Mouse (Mus musculus) ovary, postnatal 14 days (tissue): ENCODE data around the gene Icos.

ENCODE experiments used
- DNase-seq: peaks from one replicate; pipeline ENCODE4 v3.0.0; 2022; ENCODE audit warnings: low spot score

The Icos gene

GRCm38 (mm10) chr1:60977641-60978040 lies at the start of gene Icos:
Icos (plus strand) TSS chr1:60977927.
- no peak for DNase-seq

GRCm38 (mm10) chr1:60929036-60929435 lies 48.7 kb upstream of the Icos start:
- no peak for DNase-seq

- DNase-seq: no peak
Measured at GRCm38 (mm10) chr1:60930397-60930796, 47.3 kb upstream of the Icos start.

DNA sequence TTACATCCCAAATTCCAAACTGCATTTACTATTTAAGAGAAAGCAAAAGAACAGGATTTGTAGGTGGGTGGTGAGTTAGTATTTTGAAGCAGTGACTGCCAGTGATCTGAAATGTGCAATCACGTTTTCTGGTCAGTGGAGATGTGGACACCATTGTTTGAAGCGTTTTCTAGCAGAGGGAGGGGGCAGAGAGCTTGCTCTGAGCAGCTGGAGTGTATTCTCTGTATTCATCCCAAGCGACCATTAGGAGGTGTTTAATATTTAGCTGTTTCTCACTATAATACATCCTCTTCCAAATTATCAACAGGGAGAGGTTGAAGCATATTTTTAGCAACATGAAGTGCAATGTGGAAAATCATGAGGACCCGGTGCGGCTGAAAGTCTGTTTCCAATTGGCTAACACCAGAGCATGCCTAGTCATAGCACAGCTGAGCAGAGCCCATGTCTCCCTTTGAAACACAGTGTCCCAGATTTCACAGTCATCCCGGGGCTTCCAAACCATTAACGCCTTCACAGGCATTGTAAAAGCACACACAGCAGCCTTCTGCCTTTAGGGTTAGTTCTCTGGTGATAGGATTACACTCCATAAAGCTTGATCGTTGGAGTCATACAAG lies 41.7 kb upstream of the Icos start:
- DNase-seq: no peak

- DNase-seq: no peak
Measured at GRCm38 (mm10) chr1:60936963-60937711, 40.6 kb upstream of the Icos start.

DNA sequence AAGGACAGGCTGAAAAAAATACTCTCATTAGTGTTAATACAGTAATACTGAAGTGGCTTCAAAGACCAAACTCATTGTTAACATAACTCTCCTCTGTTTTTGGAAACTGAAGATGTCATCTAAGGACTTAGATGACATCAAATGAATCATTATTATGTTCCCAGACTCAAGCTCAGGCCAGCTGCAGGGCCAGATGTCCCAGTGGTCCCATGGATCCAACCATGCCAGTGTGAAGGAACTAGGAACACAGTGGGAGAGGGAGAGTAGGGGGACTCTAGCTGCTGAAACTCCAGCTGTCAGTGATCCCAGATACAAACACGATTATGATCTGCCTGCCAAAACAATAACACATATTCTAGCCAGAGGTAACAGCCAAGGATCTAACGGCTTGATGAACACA lies 39.5 kb upstream of the Icos start:
- no peak for DNase-seq

DNA sequence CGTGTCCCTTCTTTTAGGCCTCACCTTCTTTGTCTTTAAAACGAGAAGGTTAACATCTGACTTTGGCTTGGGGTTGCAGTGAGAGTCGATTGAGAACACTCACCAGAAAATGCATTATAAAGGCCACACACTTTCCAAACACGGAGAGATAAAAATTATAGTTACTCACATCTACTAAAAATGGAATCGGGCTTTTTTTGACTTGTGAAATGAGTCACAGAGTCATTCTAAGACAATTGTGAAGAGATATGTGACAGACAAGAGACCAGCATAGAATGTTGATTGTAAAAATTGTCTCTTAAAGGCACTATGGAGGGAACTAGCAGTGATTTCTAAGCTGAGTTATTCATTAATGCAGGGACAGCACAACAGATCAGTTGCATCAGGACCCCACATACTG lies 38.8 kb upstream of the Icos start:
- no peak for DNase-seq

DNA sequence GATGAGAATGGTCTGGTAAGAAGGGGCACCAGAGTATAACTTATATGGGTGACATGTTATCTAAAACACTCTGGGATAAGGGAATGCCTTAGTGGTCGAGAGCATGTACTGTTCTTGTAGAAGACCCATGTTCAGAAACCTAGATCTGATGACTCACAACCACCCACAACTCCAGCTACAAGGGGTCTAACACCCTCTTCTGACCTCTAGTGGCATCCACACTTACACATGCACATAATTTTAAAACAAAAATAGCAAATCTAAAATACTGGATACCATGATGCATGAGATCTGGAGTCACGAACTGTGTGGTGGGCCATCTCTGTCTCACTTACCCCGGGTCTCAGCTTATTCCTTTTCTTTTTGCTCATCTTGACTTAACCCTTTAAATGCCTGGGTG lies 37.7 kb upstream of the Icos start:
- DNase-seq: no peak

- no peak for DNase-seq
Measured at GRCm38 (mm10) chr1:60940620-60941019, 37.1 kb upstream of the Icos start.

DNA sequence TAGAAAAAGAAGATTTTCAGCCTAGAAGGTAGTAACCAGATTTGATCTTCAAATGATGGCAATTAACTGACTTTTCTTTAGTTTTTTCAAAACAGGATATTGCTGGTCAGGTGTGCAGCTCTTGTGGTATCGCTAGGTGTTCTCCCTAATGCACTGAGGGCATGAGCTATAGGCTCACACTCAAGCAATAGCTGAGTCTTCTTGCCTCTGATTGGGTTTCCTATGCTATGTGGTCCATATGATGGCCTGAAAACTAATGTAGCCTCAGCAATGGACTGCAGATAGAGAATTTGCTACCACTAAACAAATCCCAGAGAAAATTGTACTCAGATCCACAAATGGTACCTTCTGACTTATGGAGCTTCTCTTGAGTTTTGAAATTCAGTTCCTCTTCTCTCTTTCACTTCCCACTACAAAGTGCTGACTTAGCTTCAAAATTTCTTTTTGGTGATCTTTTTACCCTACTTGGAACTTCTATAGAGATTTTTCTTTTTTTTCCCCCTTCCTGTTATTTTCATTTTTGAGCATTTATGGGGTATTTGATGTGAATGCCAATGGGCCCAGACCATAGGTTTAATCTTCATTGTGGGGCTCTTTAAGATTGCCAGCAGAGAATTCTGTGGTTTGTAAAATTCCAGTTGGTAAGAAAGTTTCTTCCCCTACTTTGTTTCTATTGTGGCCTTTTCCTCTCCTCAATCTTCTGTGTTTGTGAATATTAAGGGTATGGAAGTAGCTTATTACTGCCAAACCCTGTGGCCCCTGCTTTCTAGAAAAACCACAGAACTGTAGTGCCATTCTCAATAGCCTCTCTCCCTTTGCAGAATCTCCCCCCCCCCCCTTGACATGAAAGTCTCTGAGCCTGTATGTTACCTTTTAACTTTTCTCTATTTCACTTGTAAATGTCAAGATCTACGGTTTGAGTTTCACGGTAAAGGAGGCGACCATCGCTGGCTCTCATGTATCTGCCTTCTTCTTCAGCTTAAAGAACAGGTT lies 36.4 kb upstream of the Icos start:
- DNase-seq: no peak

- DNase-seq: no peak
Measured at GRCm38 (mm10) chr1:60942921-60943320, 34.8 kb upstream of the Icos start.

DNA sequence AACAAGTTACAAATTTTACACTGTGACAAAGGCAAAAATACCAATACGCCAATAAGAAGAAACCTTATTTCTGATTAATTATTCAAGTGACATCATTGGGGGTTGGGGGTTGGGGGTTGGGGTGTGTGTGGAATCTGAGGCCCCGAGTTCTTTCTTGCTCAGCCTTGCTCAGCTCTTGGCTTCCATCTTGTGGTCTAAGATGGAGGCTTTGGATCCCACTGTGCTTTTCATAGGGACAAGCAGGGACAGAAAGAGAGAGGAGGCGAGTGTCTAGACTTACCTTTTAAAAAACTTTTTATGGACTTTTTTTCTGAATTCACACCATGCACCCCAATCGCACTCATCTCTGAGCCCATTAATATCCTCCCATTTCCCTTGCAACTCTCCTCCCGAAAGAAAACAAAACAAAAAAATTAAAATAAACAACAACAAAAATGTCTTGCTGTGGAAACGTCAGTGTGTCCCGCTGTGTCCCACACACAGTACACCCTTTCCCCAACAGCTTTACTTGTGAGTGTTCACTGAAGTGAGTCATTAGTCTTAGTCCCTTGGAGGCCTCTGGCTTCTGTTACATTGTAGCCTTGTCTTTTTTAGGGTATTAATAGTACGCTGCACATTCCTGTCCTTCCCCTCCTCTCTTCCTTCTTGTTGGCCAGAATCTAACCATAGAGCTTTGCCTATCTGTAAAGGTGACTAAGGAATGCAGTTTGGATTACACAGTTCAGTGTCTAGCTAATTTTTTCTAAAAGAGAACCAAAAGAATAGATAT lies 31.9 kb upstream of the Icos start:
- no peak for DNase-seq

DNA sequence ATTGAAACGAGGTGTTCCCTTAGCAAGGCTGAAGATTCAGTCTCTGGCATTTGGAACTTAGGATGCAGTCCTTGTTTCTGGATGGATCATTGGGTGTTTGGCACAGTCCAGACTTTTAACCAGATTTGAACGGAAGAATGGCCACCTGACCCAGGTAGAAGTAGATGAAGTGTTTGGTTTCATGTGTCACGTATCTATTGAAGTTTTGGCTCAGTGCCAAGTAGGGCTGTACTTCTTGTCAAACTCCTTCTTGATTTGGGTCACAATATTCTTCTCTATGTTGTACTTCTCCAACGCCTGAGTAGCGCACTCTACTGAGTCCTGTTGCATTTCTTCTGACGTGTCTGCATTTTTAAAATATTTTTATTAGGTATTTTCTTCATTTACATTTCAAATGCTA lies 29.6 kb upstream of the Icos start:
- DNase-seq: no peak

GRCm38 (mm10) chr1:60952958-60953357 lies 24.8 kb upstream of the Icos start:
- DNase-seq: peak; percentile 11

- DNase-seq: no peak
Measured at GRCm38 (mm10) chr1:60953686-60954085, 24.0 kb upstream of the Icos start.

- DNase-seq: no peak
Measured at GRCm38 (mm10) chr1:60954759-60955158, 23.0 kb upstream of the Icos start.

- no peak for DNase-seq
Measured at GRCm38 (mm10) chr1:60955186-60955585, 22.5 kb upstream of the Icos start.

DNA sequence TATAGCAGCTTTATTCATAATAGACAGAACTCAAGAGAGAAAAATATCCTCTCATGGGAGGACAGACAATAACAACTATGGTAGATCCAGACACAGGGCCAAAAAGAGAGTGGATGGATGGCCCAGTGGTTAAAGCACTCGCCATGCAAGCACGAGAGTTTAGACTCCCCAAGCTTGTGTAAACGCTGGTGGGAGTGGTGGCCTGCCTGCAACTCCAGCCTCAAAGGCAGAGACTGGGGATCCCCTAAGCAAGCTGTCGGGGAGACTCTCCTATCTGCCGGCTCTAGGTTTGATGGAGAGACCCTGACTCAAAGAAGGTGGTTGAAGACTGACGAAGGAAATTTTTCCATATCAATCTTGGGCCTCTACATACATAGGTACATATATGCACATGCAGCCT lies 21.5 kb upstream of the Icos start:
- no peak for DNase-seq

GRCm38 (mm10) chr1:60958287-60958686 lies 19.4 kb upstream of the Icos start:
- no peak for DNase-seq

DNA sequence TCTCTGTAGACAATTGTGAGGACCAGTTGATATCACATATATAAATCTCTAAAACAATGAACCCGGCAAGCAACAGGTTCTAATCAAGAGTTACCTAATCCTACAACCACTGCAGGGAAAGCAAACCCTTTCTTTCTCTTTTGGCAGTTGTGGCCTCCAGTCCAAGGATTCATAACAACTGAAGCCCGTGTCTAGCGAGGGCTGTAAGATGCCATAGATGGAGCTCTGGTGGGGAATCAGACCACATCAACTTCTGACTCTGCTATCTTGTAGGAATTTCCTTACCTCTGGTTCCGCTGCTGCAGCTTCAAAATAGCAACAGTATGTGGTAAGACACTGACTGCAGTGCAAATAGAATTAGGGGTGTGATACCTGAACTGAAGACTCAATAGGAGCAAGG lies 18.5 kb upstream of the Icos start:
- no peak for DNase-seq

DNA sequence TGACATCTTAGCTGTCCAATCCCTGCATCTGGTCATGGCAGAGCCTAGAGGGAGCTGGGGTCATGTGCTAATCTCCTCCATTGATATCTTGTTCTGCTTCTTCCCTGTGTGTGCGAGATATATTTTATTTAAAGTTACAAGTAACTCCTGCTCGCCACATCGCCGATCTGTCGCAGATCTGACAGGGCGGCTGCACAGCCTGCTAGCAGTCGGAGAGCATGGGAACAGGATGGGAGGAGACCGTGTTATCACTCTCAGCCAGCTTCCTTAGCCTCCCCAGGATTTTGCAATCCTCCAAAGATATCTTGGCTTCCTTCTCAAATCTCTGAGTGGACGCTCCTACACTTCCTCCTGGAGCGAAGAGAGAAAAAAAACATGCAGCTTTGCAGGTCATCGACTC lies 17.3 kb upstream of the Icos start:
- DNase-seq: peak; percentile 13

DNA sequence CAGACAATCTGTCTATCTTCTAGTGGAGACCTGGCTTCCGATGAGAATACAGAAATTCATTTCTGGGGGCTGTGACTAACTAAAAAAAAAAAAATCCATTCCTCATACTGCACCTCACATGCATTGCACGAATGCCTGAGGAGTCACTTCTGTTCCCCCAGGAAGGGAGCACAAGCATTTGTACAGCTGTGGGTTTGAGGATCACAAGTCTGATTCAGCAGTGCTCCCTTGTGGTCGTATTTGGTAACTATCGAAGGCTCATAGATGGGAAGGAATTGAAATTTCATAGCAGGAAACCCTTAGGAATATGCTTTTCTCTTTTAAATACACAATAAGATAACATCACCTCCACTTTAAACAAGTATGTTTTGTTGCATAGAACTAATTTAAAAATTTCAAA lies 16.6 kb upstream of the Icos start:
- peak; percentile 62 for DNase-seq
